Mouse (Mus musculus) thymus, adult 2 months (tissue): ENCODE data around the gene 1700123O20Rik.

Experiments used
- CTCF ChIP-seq: fragments of 200-500 bp; IDR thresholded peaks from 2 replicates; pipeline ENCODE4 v1.5.1; 2012; ENCODE audit warnings: mild to moderate bottlenecking, control low read depth, low read length, moderate library complexity, borderline replicate concordance; ENCODE audit not compliant: control insufficient read depth, poor library complexity, insufficient read depth; ENCODE audit errors: extremely low read depth
- POLR2A ChIP-seq: fragments of 200-500 bp; IDR thresholded peaks from 2 replicates; pipeline ENCODE4 v1.6.1; 2012; ENCODE audit warnings: mild to moderate bottlenecking, low read length, control low read depth, moderate library complexity; ENCODE audit not compliant: control insufficient read depth, poor library complexity, insufficient read depth; ENCODE audit errors: extremely low read depth

DNA sequence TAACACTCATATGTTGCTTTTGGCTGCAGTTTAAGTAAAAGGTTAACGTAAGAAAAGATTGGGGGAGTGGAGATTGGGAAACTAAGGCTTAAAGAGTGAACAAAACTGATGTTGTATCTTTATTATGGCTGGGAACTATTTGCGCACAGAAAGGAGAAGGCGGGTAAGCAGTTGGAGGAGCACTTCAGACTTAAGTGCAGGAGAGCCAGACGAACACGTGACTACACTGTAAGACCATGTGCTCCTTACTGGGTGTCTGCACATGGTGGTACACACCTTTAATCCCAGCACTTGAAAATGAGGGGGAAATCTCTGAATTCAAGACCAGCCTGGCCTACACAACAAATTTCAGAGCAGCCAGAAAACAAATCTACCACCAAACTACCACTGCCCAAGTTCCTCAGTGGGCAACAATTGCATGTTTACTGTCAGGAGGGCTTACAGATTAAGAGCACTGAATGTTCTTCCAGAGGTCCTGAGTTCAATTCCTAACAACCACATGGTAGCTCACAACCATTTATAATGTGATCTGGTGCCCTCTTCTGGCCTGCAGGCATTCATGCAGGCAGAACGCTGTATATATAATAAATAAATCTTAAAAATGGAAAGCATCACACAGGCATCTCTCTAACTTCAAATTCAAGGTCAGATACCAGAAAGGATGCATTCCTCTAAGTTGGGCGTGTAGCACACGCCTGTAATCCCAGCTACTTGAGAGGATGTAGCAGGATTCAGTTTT is 38.9 kb upstream of the 1700123O20Rik start:
- TF ChIP-seq POLR2A (no peak), CTCF (no peak)
